Mouse (Mus musculus): ENCODE results near the gene Tmem240.
"Not testable (repeated sequence)": the region's sequence is repeated elsewhere in the genome, so short reads cannot be mapped to it uniquely, and the experiment has no call there.

The Tmem240 gene

DNA sequence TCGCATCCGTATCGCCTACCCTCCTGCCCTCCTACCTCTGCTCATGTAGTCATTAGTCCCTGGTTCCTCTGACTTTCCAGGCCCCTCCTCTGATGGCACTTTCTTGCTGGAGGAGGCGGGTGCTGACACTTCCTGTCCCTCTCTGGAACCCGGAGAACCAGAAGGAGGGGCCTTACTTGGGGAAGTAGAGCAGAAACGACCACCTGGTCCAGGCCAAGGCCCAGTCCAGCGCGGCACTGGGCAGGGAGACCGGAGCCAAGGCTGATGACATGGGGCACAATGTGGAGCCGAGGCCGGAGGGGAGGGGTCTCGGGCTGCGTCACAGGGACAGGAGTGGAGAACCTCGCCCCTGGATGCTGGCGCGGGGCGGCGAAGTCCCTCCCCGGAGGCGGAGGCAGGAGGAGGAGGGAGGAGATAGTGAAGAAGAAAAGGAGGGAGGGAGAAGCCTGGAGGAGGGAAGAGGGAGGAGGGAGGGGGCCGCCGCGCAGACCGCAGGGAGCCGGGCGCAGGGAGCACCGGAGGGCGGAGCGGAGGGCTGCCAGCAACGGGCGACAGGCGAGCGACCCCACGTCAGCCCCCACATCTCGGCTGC lies at the start of gene Tmem240:
Gene Tmem240 (plus strand): TSS at position 451 of the 592 bp plus-strand sequence.
- peak; percentile 87 for DNase-seq (ENCODE audit: low read depth, low spot score)

GRCm38 (mm10) chr4:155687764-155688163 lies 46.8 kb upstream of the Tmem240 start:
- not testable (repeated sequence) for DNase-seq (ENCODE audit: low read depth, low spot score)

DNA sequence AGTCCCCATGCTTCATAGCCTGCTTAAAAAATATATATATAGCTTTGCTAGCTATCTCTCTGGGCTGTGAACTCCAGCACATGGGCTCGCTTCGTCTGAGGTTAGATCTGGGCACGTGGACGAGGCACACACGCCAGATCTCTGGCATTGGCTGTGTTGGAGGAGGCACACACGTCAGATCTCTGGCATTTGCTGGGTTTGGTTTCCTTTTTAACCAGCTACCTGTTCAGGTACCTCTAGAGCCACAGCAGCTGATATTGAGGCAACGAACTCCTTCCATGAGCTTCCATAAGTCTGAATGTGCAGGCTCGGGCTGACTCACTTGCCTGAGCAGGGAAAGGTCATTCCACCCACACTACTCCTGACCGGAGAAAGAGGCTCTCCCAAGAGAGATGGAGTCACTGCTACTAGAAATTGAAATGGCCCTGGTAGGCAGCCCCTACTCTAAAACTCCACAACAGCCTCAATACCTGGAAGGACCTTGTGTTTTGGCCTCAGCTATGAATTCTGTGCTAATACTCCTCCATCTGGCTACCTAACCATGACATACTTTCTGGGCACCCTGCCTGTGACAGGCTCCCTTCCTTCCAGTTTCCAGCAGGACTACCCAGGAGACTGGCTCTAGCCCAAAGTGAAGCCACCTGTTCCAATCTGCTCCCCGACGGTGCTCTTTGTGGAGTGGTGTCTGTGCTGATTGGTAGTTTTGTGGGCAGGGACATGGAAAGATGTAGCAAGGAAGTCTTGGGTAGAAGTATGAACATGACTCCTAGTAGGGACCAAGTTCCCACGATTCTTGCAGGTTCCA lies 43.8 kb upstream of the Tmem240 start:
- DNase-seq (ENCODE audit: low read depth, low spot score), result no peak

GRCm38 (mm10) chr4:155692421-155692820 lies 42.2 kb upstream of the Tmem240 start:
- peak; percentile 50 for DNase-seq (ENCODE audit: low read depth, low spot score)

DNA sequence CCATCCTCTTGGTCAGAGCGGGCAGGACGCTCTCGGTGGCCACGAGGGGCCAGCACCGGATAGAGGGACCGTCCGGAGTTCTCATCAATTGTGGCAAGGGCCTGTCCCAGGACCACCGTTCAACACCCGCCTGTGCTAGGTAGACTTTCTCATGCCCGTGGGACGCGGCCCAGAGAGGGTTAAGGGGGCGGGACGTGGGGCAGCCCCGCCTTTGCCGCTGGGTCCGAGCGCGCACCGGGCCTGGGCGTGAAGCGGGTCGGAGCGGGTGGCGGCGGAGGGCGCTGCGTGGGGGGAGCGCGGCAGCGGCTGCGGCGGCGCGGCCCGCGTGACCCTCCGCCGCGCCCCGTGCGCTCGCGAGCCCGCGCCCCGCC lies 40.5 kb upstream of the Tmem240 start, which contains the start of gene Fndc10:
Gene Fndc10 (plus strand): TSS at position 232 of the 371 bp plus-strand sequence.
- peak; percentile 60 for DNase-seq (ENCODE audit: low read depth, low spot score)

DNA sequence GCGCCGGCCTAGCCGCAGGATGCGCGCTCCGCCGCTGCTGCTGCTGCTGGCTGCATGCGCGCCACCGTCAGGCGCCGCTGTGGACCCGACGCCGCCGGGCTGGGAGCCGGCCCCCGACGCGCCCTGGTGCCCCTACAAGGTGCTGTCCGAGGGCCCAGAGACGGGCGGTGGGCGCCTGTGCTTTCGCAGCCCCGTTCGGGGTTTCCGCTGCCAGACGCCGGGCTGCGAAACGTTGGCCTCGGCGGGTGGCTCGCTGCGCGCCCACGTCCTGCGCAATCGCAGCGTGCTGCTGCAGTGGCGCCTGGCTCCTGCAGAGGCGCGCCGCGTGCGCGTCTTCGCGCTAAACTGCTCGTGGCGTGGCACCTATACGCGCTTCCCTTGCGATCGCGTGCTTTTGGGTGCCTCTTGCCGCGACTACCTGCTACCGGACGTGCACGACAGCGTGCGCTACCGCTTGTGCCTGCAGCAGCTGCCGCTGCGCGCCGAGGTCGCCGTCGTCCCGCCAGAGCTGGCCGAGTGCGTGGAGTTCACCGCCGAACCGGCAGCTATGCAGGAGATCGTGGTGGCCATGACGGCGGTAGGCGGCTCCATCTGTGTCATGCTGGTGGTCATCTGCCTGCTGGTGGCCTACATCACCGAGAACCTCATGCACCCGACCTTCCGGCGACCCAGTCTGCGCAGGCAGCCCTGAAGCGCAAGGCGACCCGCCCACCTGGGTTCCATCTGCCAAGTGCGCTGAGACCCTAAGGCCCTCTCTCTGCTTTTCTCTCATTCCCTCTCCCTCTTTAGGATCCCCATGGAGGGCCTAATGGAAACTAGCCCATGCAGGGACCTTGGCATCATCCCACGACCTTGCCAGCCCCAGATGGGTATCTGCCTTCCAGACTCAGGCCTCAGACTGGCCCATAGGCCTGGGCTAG lies 39.9 kb upstream of the Tmem240 start:
- peak; percentile 74 for DNase-seq (ENCODE audit: low read depth, low spot score)

- DNase-seq (ENCODE audit: low read depth, low spot score), result no peak
Observed at GRCm38 (mm10) chr4:155695531-155696062, 39.0 kb upstream of the Tmem240 start.

GRCm38 (mm10) chr4:155696261-155697255 lies 38.0 kb upstream of the Tmem240 start:
- DNase-seq (ENCODE audit: low read depth, low spot score), result peak; percentile 82

- peak; percentile 48 for DNase-seq (ENCODE audit: low read depth, low spot score)
Observed at GRCm38 (mm10) chr4:155700425-155700824, 34.2 kb upstream of the Tmem240 start.

- no peak for DNase-seq (ENCODE audit: low read depth, low spot score)
Observed at GRCm38 (mm10) chr4:155703425-155703929, 31.1 kb upstream of the Tmem240 start.

DNA sequence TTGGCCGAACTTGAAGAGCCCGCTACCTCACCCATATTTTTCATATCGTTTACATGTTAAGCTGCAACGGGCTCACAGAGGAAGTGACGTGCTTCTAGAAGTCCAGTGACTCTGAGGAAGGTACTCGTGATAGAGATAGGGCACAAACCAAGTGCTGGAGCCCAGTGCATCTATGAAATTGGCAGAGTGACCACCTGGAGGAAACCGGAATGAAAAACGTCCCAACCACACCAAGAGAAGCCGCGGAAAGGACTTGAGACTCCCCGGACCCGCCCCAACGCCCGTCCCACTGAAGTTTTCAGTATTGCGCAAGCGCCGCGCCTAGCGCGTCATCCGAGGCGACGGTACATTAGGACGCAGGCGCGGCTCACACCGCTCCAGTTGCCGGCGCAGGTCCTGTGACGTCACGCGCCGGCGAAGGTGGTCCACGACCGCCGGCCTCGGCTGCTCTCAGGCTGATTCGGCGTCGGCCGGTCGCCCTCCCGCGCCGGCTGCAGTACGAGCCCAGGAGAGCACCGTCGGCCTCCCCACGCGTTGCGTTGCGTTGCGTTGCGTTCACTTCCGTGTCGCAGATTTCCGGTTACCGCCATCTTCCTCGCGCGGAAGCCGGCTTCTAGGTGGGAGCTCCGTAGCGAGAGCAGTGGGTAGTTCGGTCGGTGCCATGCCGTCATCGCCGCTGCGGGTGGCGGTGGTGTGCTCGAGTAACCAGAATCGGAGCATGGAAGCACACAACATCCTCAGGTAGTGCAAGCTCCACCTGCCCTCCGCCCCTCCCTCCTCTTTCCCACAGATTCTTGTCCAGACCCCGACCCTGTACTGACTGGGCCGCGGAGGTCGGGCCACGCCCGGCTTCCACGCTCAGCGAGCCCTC lies 29.6 kb upstream of the Tmem240 start, which contains the start of gene Ssu72:
Gene Ssu72 (plus strand): TSS at position 80 of the 871 bp plus-strand sequence.
- peak; percentile 96 for DNase-seq (ENCODE audit: low read depth, low spot score)

DNA sequence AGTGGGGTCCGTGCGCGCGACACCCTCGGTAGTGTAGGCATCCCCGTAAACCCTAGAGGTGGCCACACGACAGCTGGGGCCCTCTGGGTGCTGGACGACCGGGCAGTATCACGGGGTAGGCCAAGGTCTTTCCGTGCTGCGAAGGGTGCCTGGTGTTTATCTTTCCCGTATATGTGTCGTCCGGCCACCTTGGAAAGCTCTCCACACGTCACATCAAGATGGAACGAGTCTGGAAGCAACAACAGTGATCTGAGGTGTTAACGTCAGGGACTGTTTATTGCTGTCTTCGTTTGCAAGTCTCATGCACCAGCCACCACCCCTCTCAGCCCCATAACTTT lies 29.0 kb upstream of the Tmem240 start:
- DNase-seq (ENCODE audit: low read depth, low spot score), result peak; percentile 47

DNA sequence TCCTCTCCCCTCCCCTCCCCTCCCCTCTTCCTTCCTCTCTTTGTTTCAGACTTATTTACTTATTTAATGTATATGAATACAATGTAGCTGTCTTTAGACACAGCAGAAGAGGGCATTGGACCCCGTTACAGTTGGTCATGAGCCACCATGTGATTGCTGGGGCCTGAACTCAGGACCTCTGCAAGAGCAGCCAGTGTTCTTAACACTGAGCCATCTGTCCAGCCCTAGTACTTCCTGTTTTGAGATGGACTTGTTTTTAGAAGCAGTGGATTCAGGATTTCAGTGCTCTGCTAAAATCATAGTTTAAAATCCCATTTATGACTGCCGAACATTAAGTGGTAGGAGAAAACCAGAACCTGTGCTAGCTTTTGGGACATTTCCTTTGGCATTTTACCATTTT lies 26.0 kb upstream of the Tmem240 start:
- DNase-seq (ENCODE audit: low read depth, low spot score), result no peak

DNA sequence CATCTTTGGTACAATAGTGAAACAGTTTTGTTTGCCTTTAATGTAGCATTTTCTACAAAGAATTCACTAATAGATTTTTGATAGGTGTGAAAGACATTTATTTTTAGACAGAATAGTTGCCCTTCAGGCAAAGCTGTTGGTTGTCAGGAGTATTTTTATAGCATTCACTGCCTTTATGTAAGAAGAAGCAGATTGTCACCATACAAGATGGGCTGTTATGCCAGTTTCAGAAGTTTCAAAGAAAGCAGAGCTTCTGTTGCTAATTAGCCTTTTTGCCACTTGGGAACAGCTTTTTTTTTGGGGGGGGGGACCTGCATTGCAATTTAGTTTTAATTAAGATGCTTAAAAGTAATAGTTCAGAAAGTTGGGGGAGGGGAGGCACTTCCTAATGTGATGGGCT lies 25.6 kb upstream of the Tmem240 start:
- no peak for DNase-seq (ENCODE audit: low read depth, low spot score)

GRCm38 (mm10) chr4:155710521-155711252 lies 23.9 kb upstream of the Tmem240 start:
- DNase-seq (ENCODE audit: low read depth, low spot score), result no peak

- peak; percentile 57 for DNase-seq (ENCODE audit: low read depth, low spot score)
Observed at GRCm38 (mm10) chr4:155721668-155722083, 12.9 kb upstream of the Tmem240 start.

GRCm38 (mm10) chr4:155727993-155728392 lies 6.6 kb upstream of the Tmem240 start:
- DNase-seq (ENCODE audit: low read depth, low spot score), result no peak

DNA sequence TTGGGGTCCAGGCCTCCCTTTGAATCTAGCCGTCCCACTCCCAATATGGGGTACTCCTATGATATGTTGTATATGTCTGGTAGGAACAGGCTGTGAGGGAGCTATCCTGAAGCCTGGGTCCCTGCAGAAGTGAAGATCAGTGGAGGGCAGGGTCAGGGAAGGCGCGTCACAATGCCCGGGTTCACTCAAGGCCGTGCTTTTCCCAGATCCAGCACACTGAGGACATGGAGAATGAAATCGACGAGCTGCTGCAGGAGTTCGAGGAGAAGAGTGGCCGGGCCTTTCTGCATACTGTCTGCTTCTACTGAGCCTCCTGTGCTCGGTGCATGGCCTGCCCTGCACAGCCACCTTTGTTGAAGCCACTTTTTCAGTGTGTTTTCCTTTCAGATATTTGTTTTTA lies 1.3 kb upstream of the Tmem240 start:
- DNase-seq (ENCODE audit: low read depth, low spot score), result no peak
